Mouse (Mus musculus) gastrocnemius, adult 2 months (tissue): Measurements from ENCODE around the gene Eif3k. TPM values are rescaled to one million over a fixed set of nuclear protein-coding genes. Genes with fewer than 3 reads are reported as not detected.
A peak's percentile ranks its signal among the peaks of the same experiment; 100 is the strongest.

Experiments used
- DNase-seq: peaks from one replicate; pipeline ENCODE4 v3.0.0; 2022
- H3K27ac ChIP-seq: fragments of 200-600 bp; 2 replicates; pipeline ENCODE4 v1.8.1; 2022; ENCODE audit warnings: mild to moderate bottlenecking
- H3K4me3 ChIP-seq: fragments of 200-600 bp; 2 replicates; pipeline ENCODE4 v1.8.1; 2022; ENCODE audit warnings: mild to moderate bottlenecking, moderate library complexity
- CTCF ChIP-seq: fragments of 200-600 bp; IDR thresholded peaks from 2 replicates; pipeline ENCODE4 v1.8.1; 2022; ENCODE audit warnings: antibody characterized with exemption, mild to moderate bottlenecking, moderate library complexity
- intact Hi-C: fragments of 180-260 bp; cut with DNase I; formaldehyde crosslinking; loops from one replicate; pipeline ENCODE4 v1.15.1; 2025
- total RNA-seq, 2 experiments: library from RNA; stranded (reverse); gene quantifications; 2 replicates each; pipeline ENCODE4 v1.2.3; 2021

The Eif3k gene
- total RNA-seq, 2 experiments from 2014 or later, result 122 to 141 TPM

DNA sequence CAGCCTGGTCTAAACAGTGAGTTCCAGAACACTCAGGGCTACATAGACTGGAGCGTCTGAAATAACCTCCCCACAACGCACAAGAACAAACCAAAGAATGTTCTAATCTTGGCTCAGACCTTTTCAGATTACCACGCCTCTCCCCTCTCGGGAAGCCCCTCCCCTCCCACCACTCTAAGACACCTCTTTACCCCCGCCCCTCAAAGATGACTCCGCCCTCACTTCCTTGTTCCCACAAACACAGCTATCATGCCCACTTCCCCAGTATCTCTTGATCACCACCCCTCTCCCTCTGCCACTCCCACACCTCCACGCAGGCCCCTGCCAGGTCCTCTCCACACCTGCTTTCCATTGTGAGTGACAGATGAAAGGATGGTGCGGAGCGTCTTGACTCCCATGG is 27.1 kb upstream of the Eif3k start:
- no peak for TF ChIP-seq CTCF
- H3K4me3 ChIP-seq, result no peak overlapping the region
- no peak overlapping the region for H3K27ac ChIP-seq
- intact Hi-C loops, result no loop called here
- no peak for DNase-seq

GRCm38 (mm10) chr7:29008171-29008570 is 26.5 kb upstream of the Eif3k start:
- intact Hi-C loops, result no loop called here
- Histone ChIP-seq H3K27ac (no peak overlapping the region), H3K4me3 (no peak overlapping the region)
- TF ChIP-seq CTCF, result no peak
- DNase-seq, result no peak

DNA sequence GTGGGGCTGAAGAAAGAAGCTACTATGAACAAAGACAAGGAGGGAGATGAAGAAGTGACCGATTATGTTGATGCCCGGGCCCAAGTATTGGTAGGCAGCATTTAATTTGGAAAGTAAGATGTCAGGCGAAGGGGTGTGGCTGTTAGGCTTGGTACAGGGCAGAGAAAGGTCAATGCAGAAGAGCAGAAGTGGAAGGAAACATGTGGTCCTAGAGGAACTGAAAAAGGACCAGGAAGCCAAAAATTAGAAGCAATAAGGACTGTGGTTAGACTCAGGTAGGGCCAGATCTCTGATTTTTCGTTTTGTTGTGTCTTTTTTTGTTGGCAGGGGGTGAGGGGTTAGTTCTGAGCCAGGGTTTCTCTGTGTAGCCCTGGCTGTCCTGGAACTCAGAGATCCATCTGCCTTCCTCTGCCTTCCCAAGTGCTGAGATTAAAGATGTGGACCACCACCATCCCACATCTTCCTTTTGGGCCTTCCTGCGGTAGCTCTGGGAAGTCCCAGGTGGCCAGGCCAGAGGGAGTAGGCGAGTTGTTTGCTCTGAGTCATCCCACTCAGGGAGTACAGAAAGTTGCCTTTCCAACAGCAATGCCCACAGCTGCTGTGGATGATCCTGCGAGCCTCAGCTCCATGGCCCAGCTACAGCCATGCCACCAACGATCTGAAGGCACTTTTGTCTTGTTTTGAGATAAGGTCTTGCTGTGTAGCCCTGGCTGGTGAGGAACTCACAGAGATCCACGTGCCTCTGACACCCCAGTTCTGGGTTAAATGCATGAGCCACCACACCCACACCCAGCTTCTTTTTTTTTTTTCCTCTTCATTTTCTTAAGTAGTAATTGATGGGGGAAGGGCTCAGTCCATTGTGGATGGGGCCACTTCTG is 25.8 kb upstream of the Eif3k start:
- Histone ChIP-seq H3K4me3 (no peak overlapping the region), H3K27ac (peak overlapping the region; percentile 28; the same call in 1 of the 2 replicates)
- DNase-seq, result no peak
- intact Hi-C loops, result no loop called here
- no peak for TF ChIP-seq CTCF

- no peak for TF ChIP-seq CTCF
- Histone ChIP-seq H3K27ac (peak overlapping the region; percentile 28; the same call in 1 of the 2 replicates), H3K4me3 (peak overlapping the region; percentile 64)
- DNase-seq, result peak; percentile 81
- intact Hi-C loops, result no loop called here
Measured at GRCm38 (mm10) chr7:29000651-29001605, 19.3 kb upstream of the Eif3k start.

GRCm38 (mm10) chr7:28993402-28993801 is 11.7 kb upstream of the Eif3k start:
- Histone ChIP-seq H3K4me3 (no peak overlapping the region), H3K27ac (no peak overlapping the region)
- no peak for DNase-seq
- intact Hi-C loops, result no loop called here
- no peak for TF ChIP-seq CTCF

DNA sequence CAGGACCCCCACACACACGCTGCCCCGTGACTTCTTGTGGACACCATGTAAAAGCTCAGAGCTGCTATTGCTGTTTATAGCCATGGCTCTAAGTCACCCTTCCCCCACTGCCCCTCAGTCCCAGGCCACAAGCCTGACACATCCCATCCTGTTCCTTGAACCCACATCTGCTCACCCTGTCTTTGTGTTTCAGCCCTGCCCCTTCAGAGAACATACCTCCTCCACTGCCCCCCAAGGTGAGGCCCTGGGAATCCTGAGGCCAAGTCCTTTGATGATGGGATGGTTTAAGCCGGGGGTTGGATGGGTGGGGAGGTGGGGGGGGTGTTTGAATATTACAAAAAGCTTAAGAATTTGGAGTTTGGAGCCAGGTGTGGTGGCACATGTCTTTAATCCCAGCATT is 11.3 kb upstream of the Eif3k start:
- no peak overlapping the region for H3K4me3 ChIP-seq
- TF ChIP-seq CTCF, result no peak

DNA sequence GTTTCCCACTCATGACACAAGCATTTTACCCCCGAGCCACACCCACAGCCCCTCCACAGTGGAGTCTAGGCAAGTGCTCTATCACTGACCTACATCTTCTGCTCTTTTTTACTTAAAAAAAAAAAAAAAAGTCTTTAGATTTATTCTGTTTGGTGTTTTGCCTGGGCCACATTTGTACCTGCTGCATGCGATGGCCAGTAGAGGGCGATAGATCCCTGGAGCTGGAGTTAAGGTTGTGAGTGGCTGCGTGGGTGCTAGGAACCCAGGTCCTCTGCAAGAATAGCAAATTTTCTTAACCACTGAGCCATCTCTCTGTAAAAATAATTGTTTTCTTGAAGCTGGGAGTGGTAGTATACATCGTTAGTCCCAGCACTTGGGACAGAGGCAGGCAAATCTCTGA is 10.0 kb upstream of the Eif3k start:
- Histone ChIP-seq H3K4me3 (no peak overlapping the region), H3K27ac (no peak overlapping the region)
- DNase-seq, result no peak
- intact Hi-C loops, result no loop called here
- peak; percentile 55 for TF ChIP-seq CTCF

More for the DNA sequence above, 11.3 kb upstream of the Eif3k start:
- intact Hi-C loops, result no loop called here
- no peak for DNase-seq
- no peak overlapping the region for H3K27ac ChIP-seq

DNA sequence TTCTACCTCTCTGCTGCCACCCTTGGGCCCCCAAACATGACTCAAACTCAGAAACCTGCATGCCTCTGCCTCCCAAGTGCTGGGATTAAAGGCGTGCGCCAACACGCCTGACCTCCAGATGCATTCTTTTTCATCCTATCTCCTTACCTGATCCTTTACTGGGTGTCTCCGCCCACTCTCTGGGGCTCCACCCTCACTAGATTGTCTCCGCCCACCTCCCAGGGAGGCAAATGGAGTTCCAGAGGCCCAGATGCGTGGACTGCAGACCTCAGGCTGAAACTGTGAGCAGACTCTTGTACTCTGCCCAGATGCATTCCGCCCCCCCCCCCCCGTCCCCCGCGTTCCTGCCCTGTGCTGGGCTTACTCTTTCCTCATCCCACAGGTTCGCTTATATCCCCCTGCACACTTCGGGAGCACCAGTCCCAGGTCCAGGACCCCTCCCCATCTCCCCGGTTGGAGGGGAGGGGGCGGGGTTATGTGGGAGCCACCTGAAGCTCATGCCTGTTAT is 9.2 kb upstream of the Eif3k start:
- TF ChIP-seq CTCF, result no peak
- Histone ChIP-seq H3K4me3 (no peak overlapping the region), H3K27ac (no peak overlapping the region)
- intact Hi-C loops, result no loop called here
- no peak for DNase-seq

DNA sequence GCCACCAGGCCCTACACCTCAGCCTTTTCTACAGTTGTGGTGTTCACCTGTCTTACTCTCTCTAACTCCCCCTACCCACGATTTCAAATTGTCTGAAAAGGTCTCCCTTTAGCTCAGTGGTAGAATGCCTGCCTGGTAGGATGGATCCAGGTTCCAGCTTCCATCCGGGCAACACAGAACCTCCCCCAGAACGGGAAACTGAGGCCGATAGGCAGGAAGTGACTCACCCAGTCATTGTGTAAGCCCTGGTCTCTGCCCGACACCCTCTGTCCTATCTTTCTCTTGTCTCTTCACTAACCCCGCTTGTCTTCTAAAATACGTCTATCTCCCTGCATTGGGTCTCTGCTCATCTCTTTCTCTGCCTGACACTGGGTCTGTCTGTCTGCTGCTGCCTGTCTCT is 3.5 kb upstream of the Eif3k start:
- Histone ChIP-seq H3K4me3 (no peak overlapping the region), H3K27ac (no peak overlapping the region)
- DNase-seq, result no peak
- intact Hi-C loops, result no loop called here
- TF ChIP-seq CTCF, result no peak

DNA sequence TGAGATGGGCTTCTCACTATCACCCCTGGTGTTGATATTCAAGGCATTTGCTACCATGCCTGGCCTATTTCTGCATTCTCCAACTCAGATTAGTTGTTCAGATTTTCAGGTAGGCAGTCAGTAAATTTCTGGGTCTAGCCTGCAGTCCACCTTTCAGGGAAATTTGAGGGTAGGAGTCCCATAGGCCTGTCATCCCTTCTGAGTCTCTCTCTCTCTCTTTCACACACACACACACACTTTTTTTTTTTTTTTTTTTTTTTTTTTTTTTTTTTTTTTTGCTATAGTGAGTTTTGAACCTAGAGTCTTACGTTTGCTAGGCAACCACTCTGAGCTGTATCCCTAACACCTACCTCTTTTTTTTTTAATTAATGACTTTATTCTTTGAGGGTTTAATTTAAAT is 2.8 kb upstream of the Eif3k start:
- Histone ChIP-seq H3K27ac (no peak overlapping the region), H3K4me3 (no peak overlapping the region)
- no peak for TF ChIP-seq CTCF
- intact Hi-C loops, result no loop called here
- DNase-seq, result no peak

DNA sequence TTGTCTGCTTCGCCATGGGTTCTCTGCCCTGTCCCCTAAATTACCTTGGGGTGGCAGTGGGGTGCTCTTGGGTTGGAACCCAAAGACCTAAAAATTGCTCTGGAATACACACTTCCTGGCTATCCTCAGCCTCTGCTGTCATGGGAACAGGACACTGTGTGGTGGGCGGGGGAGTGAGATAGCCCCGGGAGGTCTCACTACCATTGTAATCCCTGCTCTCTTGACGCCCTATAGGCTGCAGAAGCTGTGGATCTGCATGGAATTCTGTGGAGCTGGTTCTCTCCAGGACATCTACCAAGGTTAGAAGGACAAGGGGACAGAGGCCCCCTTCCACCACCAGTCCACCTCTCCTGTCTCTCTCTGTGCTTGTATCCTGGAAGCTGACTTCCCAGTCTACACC is 2.2 kb upstream of the Eif3k start:
- intact Hi-C loops, result no loop called here
- Histone ChIP-seq H3K4me3 (no peak overlapping the region), H3K27ac (no peak overlapping the region)
- no peak for TF ChIP-seq CTCF
- no peak for DNase-seq

- Histone ChIP-seq H3K4me3 (peak overlapping the region; percentile 19; the same call in 1 of the 2 replicates), H3K27ac (no peak overlapping the region)
- intact Hi-C loops, result no loop called here
- no peak for DNase-seq
- no peak for TF ChIP-seq CTCF
Measured at GRCm38 (mm10) chr7:28983141-28983564, 1.5 kb upstream of the Eif3k start.
